Mouse (Mus musculus) splenic B cell, adult 2 months (primary cell): ENCODE measurements around the gene H2-Aa.

Experiments
- DNase-seq: peaks from one replicate; pipeline ENCODE4 v3.0.0-alpha.2; 2011; ENCODE audit warnings: low read depth, low spot score
- H3K27me3 ChIP-seq: 2 replicates; pipeline ENCODE4 v1.6.1; 2012; ENCODE audit warnings: mild to moderate bottlenecking, low read length, moderate library complexity, mixed read lengths; ENCODE audit not compliant: control insufficient read depth, poor library complexity, insufficient read depth, severe bottlenecking
- H3K36me3 ChIP-seq: 2 replicates; pipeline ENCODE4 v1.6.1; 2012; ENCODE audit warnings: mild to moderate bottlenecking, low read length, moderate library complexity, mixed read lengths; ENCODE audit not compliant: control insufficient read depth, poor library complexity, insufficient read depth, severe bottlenecking

Gene H2-Aa

DNA sequence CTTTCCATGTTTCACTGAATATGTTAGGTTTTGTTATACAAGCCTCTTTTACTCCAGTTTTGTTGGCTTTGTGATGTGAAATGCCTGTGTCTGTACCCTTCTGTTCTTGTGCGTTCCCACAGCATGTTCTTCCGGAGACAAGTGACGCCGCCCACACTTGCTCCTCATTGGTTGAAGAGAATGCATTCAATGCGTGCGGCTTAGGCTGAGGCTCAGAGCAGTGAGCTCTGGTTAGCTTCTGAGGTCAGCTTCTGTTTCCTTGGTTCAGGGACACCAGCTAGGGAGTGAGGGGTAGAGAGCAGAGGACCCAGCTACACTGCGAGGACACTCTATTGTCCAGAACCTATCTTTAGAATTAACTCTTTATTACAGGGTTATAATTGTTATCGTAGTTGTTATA, 4.0 kb upstream of the H2-Aa start:
- Histone ChIP-seq H3K36me3 (peaks cover 4% of the 10 kb centered on the region), H3K27me3 (no peaks in the 10 kb centered on the region)
- DNase-seq = peak; percentile 99

DNA sequence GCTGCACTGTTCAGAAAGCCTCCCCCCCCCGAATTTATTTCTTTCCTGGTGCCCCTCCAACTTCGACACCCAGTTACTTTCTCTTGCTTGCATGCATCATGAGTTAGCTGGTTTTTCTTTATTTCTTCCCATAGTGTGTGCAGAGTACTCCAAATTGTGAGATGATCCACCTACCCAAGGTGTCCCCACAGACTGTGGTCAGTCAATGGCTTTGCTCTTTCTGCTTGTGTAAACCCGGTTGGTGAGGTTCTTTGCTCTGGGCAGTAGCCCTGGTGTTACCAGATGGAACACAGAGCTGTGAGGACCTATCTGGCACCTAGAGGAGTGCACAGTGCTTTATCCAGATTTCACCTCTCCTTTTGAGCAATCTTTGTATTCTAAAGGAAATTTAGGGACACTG, 508 bp upstream of the H2-Aa start:
- DNase-seq = no peak
- Histone ChIP-seq H3K36me3 (peaks cover 35% of the 10 kb centered on the region), H3K27me3 (no peaks in the 10 kb centered on the region)

DNA sequence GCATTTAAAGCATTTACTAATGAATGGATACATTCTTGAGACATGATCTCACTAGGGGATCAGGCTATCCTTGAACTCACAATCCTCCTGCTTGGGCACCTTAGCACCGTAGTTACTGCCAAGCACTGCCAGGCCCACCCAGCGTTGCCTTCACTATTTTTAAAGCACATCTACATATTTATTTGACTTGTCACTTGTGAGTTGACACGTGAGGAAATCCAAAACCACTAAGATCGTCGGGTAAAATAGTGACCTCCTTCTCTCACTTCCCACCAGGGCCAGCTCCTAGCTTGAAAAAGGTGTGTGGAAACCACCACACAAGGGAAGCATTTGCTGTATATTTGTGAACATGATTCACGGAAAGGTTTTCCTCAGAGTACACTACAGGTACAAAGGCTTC, 624 bp downstream of the H2-Aa start:
- no peaks in the 10 kb centered on the region for H3K27me3 ChIP-seq
- peak; percentile 80 for DNase-seq
- peaks cover 46% of the 10 kb centered on the region for H3K36me3 ChIP-seq

- H3K27me3 ChIP-seq = no peaks in the 10 kb centered on the region
- peak; percentile 78 for DNase-seq
- peaks cover 50% of the 10 kb centered on the region for H3K36me3 ChIP-seq
These were observed 1.1 kb downstream of the H2-Aa start for GRCm38 (mm10) chr17:34286501-34286900.

DNA sequence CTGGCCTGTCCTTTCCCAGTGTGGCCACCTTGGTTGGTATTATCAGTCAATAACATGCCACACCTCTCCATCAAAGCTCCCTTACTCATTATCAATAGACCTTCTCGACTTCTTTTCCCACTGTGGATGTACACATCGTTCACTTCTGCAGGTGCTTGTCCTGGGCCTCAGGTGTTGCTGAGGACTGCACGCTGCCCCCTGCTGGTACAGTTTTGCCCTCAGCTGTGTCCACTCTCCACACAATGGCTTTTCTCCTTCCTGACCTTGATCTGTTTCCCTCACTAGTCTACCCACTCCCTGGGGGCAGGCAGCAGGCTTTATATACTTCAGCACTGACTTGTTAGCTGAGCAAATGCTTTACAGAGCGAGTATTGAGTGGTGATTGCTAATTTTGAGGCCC, 1.8 kb downstream of the H2-Aa start:
- peaks cover 56% of the 10 kb centered on the region for H3K36me3 ChIP-seq
- DNase-seq = peak; percentile 93
- no peaks in the 10 kb centered on the region for H3K27me3 ChIP-seq

DNA sequence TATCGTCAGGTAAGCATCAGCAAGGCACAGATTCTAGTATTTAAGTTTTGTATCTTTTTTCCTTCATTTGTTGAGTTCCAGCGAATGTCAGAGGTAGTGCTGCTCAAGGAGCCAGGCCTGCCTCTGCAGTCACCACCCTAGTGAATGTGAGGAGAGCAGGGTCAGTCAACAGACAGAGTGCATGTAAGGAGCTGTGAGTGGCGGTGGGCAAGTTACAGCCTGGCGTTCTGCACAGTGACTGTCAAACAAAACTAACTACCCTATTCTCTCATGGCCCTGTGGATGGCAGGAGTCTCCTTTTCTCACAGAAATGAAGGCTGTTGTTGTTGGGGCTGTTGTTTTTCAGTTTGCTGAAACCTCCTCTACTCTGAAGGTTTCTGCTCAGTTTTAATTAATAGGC, 2.3 kb downstream of the H2-Aa start:
- Histone ChIP-seq H3K36me3 (peaks cover 59% of the 10 kb centered on the region), H3K27me3 (no peaks in the 10 kb centered on the region)
- DNase-seq = peak; percentile 62

DNA sequence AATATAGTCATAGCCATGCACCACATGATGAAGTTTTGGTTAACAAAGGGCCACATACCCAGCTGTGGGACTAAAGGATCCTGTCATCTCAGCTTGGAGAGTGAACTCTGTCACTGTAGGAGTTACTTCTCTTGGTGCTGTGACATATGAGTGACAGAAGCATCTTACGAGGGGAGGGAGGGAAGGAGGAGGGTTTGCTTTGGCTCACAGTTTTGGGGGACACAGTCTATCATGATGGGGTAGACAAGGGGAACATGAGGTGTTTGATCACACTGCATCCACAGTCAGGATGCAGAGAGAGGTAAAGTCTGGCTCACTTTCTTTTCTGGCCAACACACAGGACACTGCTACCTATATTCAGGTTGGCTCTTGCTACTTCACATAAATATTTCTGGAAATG, 5.8 kb downstream of the H2-Aa start:
- peak; percentile 60 for DNase-seq
- H3K36me3 ChIP-seq = peaks cover 80% of the 10 kb centered on the region
- no peaks in the 10 kb centered on the region for H3K27me3 ChIP-seq

DNA sequence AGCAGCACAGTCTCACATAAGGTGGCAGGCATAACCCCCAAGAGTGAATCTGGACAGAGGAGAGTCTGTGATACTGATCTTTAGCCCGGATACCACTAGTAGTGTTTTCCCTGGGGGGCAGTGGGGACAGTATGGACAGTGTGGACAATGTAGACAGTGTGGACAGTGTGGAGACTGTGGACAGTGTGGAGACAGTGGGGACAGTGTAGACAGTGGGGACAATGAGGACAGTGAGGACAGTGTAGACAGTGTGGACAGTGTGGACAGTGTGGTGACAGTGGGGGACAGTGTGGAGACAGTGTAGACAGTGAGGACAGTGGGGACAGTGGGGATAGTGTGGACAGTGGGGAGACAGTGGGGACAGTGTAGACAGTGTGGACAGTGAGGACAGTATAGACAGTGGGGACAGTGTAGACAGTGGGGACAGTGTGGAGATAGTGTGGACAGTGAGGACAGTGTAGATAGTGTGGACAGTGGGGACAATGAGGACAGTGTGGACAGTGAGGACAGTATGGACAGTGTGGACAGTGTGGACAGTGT, 7.1 kb downstream of the H2-Aa start:
- DNase-seq = no peak
- Histone ChIP-seq H3K36me3 (peaks cover 73% of the 10 kb centered on the region), H3K27me3 (no peaks in the 10 kb centered on the region)

GRCm38 (mm10) chr17:34272102-34272501, 15.5 kb downstream of the H2-Aa start:
- peak; percentile 76 for DNase-seq
- Histone ChIP-seq H3K27me3 (no peaks in the 10 kb centered on the region), H3K36me3 (peaks cover 39% of the 10 kb centered on the region)

DNA sequence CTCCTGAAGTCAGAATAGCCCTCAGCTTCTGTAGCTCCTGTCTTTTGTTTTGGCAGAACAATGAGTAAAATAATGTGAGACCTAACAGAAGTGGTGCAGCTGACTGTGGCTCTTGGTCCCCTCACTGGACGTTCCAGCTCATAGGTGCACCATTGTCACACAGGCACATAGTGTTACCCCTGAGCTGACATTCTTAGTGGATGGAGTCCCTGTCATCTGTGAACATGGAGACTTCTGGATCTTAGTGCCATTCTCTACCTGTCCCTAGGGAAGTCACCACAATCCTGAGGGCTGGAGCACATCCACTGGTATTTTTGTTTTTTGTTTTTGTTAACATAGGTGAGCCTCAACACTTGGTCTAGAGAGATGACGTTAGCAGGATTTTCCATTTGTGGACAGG, 16.7 kb downstream of the H2-Aa start:
- DNase-seq = peak; percentile 64
- H3K36me3 ChIP-seq = peaks cover 36% of the 10 kb centered on the region
- no peaks in the 10 kb centered on the region for H3K27me3 ChIP-seq

DNA sequence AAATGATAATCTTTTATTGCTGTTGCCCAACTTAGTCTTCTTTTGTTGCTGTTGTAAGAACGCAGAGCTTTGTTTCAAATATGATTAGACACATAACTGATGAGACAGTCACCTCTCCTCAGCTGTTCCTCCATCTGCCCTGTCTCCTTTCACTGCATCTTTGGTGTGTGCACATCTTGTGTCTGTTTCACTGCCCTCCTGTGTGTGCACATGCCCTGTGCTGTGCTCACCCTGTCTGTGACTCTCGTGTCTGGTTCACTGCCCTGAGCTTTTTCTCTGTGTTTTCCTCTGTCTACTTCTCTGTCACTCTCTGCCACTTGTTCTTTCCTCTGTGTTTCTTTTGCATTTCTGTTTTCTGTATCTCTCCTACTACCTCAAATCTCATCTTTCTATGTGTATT, 17.4 kb downstream of the H2-Aa start:
- no peaks in the 10 kb centered on the region for H3K27me3 ChIP-seq

GRCm38 (mm10) chr17:34269817-34270216, 17.8 kb downstream of the H2-Aa start:
- H3K36me3 ChIP-seq = peaks cover 43% of the 10 kb centered on the region
- peak; percentile 61 for DNase-seq

More for the DNA sequence above, 17.4 kb downstream of the H2-Aa start:
- peaks cover 39% of the 10 kb centered on the region for H3K36me3 ChIP-seq
- peak; percentile 66 for DNase-seq

GRCm38 (mm10) chr17:34268748-34269147, 18.9 kb downstream of the H2-Aa start:
- DNase-seq = peak; percentile 57
- Histone ChIP-seq H3K36me3 (peaks cover 49% of the 10 kb centered on the region), H3K27me3 (no peaks in the 10 kb centered on the region)

More at GRCm38 (mm10) chr17:34269817-34270216, 17.8 kb downstream of the H2-Aa start:
- H3K27me3 ChIP-seq = no peaks in the 10 kb centered on the region

DNA sequence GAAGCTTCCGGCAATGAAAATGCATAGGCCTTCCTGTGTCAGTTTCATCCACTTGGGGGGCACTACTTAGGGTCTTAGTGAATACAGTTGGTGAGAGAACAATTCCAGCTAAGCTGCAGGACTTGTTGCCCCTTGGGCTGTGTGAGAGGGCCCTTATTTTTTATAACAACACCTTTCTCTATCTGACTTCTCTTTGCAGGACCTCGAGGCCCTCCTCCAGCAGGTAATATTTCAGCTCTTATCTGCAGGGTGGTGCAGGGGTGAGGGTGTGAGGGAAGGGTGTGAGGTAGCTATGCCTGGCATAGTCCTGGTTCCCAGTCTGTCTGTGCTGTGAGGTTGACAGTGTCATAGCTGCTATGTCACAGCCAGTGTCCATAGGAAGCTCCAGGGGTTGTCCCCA, 19.4 kb downstream of the H2-Aa start:
- Histone ChIP-seq H3K27me3 (no peaks in the 10 kb centered on the region), H3K36me3 (peaks cover 52% of the 10 kb centered on the region)
- no peak for DNase-seq

DNA sequence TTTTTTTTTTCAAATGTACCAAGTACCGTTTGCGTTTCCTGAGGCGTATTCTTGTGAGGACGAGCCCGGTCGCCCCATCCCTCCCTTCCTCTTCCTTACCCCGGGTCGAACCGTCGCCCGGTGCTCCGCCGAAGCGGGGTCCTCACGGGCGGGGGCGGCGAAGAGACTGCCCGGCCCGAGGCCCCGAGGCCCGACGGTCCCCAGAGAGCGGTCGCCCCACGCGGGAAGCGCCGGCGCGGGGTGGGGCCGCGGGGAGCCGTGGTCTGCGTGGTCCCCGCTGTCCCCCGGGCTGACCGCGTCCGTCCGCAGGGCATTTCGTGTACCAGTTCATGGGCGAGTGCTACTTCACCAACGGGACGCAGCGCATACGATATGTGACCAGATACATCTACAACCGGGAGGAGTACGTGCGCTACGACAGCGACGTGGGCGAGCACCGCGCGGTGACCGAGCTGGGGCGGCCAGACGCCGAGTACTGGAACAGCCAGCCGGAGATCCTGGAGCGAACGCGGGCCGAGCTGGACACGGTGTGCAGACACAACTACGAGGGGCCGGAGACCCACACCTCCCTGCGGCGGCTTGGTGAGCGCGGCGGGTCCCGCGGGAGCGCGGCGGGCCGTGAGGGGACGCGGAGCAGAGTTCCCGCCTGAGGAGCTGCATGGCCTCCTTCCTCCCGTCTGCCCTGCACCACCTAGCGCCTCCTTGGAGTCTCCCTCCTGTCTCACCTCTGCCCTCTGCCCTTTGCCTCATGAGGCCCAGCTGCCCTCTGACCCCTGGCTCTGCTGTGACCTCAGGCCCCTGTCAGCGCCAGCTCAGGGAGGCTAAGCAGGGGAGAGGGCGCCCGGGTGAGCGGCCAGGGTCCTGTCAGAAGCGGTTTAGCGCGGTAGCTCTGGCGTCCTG, 22.9 kb downstream of the H2-Aa start:
- peaks cover 44% of the 10 kb centered on the region for H3K36me3 ChIP-seq
- H3K27me3 ChIP-seq = no peaks in the 10 kb centered on the region
- peak; percentile 69 for DNase-seq
